Mouse (Mus musculus): ENCODE results near the gene Dnali1. TPM values are rescaled to one million over a fixed set of nuclear protein-coding genes. Genes with fewer than 3 reads are reported as not detected.

The Dnali1 gene
- total and polyA plus RNA-seq, 2 experiments from 2014 or later = 1.3 to 3.1 TPM

DNA sequence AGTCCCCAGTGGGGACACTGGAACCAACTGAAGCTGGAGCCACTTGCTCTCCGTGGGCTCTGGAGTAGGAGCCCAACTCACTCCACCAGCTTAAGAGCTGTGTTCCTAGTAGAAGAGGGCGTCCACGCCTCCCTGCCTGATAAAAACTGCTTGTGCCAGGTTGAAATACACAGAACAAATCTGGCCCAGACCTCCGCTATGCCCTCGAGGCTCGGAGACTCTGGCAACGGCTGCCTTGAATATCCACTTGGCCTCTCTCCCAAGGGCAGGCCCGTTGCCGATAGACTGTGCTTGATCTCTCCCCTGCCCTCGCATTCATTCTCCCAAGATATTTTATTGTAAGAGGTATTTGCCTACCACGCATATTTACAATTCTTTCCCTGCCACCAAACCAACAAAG is 48.1 kb downstream of the Dnali1 start:
- no peak for TF ChIP-seq CTCF (IDR thresholded peaks at IDR 0.05)
- Histone ChIP-seq H3K4me3 (ENCODE audit: low read depth, low read length) (no peak overlapping the region), H3K4me2 (ENCODE audit: low read depth, low read length, poor library complexity, severe bottlenecking) (no peak overlapping the region), H3K9me3 (ENCODE audit: low read length) (no peaks in the 10 kb centered on the region), H3K27me3 (ENCODE audit: insufficient read depth, low read length) (no peaks in the 10 kb centered on the region), H3K36me3 (ENCODE audit: insufficient read depth, low read length) (no peaks in the 10 kb centered on the region), H3K9ac (replicated peaks; ENCODE audit: low read length, poor library complexity, severe bottlenecking) (no peak overlapping the region), H3K4me1 (ENCODE audit: insufficient read depth, low read length) (no peaks in the 10 kb centered on the region), H3K27ac (ENCODE audit: low read depth, low read length) (no peak overlapping the region)
- DNase-seq (ENCODE audit: low spot score) = no peak
- ATAC-seq (ENCODE audit: low FRiP score) = no peak
- 78% methylated on average over 11 of the region's 11 CpGs for WGBS

GRCm38 (mm10) chr4:125015806-125016635 is 49.5 kb downstream of the Dnali1 start, which contains the start of gene Gnl2:
Gnl2 (plus strand) TSS chr4:125016585.
- DNase-seq (ENCODE audit: low spot score) (no peak), ATAC-seq (ENCODE audit: low FRiP score) (no peak)
- no peaks in the 10 kb centered on the region for H3K36me3 ChIP-seq (ENCODE audit: insufficient read depth, low read length)
- no peak within 1 kb of the TSS for H3K27ac ChIP-seq (ENCODE audit: low read depth, low read length)
- no peak within 1 kb of the TSS for H3K4me3 ChIP-seq (ENCODE audit: low read depth, low read length)
- H3K4me1 ChIP-seq (ENCODE audit: insufficient read depth, low read length) = no peaks in the 10 kb centered on the region
- H3K27me3 ChIP-seq (ENCODE audit: insufficient read depth, low read length) = no peaks in the 10 kb centered on the region
- WGBS = 84% methylated on average over 10 of the region's 10 CpGs
- no peak for TF ChIP-seq CTCF (IDR thresholded peaks at IDR 0.05)
- no peak within 1 kb of the TSS for H3K9ac ChIP-seq (replicated peaks; ENCODE audit: low read length, poor library complexity, severe bottlenecking)
- no peak within 1 kb of the TSS for H3K4me2 ChIP-seq (ENCODE audit: low read depth, low read length, poor library complexity, severe bottlenecking)
- no peaks in the 10 kb centered on the region for H3K9me3 ChIP-seq (ENCODE audit: low read length)

- 79% methylated on average over 8 of the region's 8 CpGs for WGBS
- no peaks in the 10 kb centered on the region for H3K27me3 ChIP-seq (ENCODE audit: insufficient read depth, low read length)
- H3K4me1 ChIP-seq (ENCODE audit: insufficient read depth, low read length) = no peaks in the 10 kb centered on the region
- no peak overlapping the region for H3K27ac ChIP-seq (ENCODE audit: low read depth, low read length)
- DNase-seq (ENCODE audit: low spot score) = peak; percentile 44
- no peak overlapping the region for H3K4me2 ChIP-seq (ENCODE audit: low read depth, low read length, poor library complexity, severe bottlenecking)
- H3K4me3 ChIP-seq (ENCODE audit: low read depth, low read length) = no peak overlapping the region
- H3K36me3 ChIP-seq (ENCODE audit: insufficient read depth, low read length) = no peaks in the 10 kb centered on the region
- TF ChIP-seq CTCF (IDR thresholded peaks at IDR 0.05) = no peak
- no peaks in the 10 kb centered on the region for H3K9me3 ChIP-seq (ENCODE audit: low read length)
- no peak for ATAC-seq (ENCODE audit: low FRiP score)
- no peak overlapping the region for H3K9ac ChIP-seq (replicated peaks; ENCODE audit: low read length, poor library complexity, severe bottlenecking)
These were observed 56.8 kb downstream of the Dnali1 start for GRCm38 (mm10) chr4:125008712-125009111.

DNA sequence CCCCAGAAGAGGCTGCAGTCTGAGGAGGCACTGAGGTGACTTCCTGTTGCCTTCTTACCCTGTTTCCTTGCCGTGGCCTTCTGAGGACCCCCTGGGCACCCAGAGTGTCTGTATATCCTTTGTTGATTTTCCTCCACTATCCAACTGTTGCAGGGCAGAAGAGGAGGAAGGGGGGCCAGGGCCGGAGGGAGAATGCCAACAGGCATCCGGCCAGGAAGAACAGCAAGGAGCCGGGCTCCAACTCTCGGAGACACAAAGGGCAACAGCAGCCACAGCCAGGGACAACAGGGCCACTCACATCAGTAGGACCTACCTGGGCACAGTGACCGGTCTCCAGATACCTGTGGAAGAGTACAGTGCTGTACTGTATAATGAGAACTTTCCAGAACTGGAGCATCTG is 57.3 kb downstream of the Dnali1 start:
- Histone ChIP-seq H3K27ac (ENCODE audit: low read depth, low read length) (no peak overlapping the region), H3K9ac (replicated peaks; ENCODE audit: low read length, poor library complexity, severe bottlenecking) (no peak overlapping the region), H3K4me3 (ENCODE audit: low read depth, low read length) (no peak overlapping the region), H3K4me1 (ENCODE audit: insufficient read depth, low read length) (no peaks in the 10 kb centered on the region), H3K27me3 (ENCODE audit: insufficient read depth, low read length) (no peaks in the 10 kb centered on the region), H3K4me2 (ENCODE audit: low read depth, low read length, poor library complexity, severe bottlenecking) (no peak overlapping the region), H3K9me3 (ENCODE audit: low read length) (no peaks in the 10 kb centered on the region), H3K36me3 (ENCODE audit: insufficient read depth, low read length) (no peaks in the 10 kb centered on the region)
- 63% methylated on average over 6 of the region's 6 CpGs for WGBS
- DNase-seq (ENCODE audit: low spot score) (no peak), ATAC-seq (ENCODE audit: low FRiP score) (no peak)
- TF ChIP-seq CTCF (IDR thresholded peaks at IDR 0.05) = no peak

DNA sequence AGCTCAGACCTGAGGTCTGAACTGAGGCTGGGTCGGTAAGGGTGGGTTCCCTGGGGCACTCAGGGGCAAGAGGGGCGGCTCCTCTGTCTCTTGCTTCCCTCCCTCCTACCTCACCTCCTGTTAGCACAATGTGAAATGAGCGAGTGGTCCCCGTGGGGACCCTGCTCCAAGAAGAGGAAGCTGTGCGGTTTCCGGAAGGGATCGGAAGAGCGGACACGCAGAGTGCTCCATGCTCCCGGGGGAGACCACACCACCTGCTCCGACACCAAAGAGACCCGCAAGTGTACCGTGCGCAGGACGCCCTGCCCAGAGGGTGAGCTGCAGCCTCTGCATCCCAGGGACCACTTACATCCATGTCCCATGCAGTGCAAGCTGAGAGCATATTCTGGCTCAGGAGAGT is 58.0 kb downstream of the Dnali1 start:
- ATAC-seq (ENCODE audit: low FRiP score) (no peak), DNase-seq (ENCODE audit: low spot score) (no peak)
- no peaks in the 10 kb centered on the region for H3K4me1 ChIP-seq (ENCODE audit: insufficient read depth, low read length)
- no peak overlapping the region for H3K4me3 ChIP-seq (ENCODE audit: low read depth, low read length)
- H3K4me2 ChIP-seq (ENCODE audit: low read depth, low read length, poor library complexity, severe bottlenecking) = no peak overlapping the region
- no peak overlapping the region for H3K27ac ChIP-seq (ENCODE audit: low read depth, low read length)
- no peaks in the 10 kb centered on the region for H3K9me3 ChIP-seq (ENCODE audit: low read length)
- 62% methylated on average over 15 of the region's 15 CpGs for WGBS
- TF ChIP-seq CTCF (IDR thresholded peaks at IDR 0.05) = no peak
- H3K36me3 ChIP-seq (ENCODE audit: insufficient read depth, low read length) = no peaks in the 10 kb centered on the region
- no peaks in the 10 kb centered on the region for H3K27me3 ChIP-seq (ENCODE audit: insufficient read depth, low read length)
- no peak overlapping the region for H3K9ac ChIP-seq (replicated peaks; ENCODE audit: low read length, poor library complexity, severe bottlenecking)

Other genes starting within 250 kb of the Dnali1 start
- gene Yrdc, start 215.0 kb downstream of the Dnali1 start, total RNA-seq (2014; rRNA removed) = 54.5 and 78.4 TPM in 2 replicates
- 48.9 and 55.7 TPM in 2 replicates for gene Yrdc, start 215.0 kb downstream of the Dnali1 start, polyA plus RNA-seq (2015; fragmentation: Nextera tagmentation; extraction: Ambion mirVana)
- 163 and 181 TPM in 2 replicates for gene 1110065P20Rik, start 214.5 kb downstream of the Dnali1 start, total RNA-seq (2014; rRNA removed)
- gene 1110065P20Rik, start 214.5 kb downstream of the Dnali1 start, polyA plus RNA-seq (2015; fragmentation: Nextera tagmentation; extraction: Ambion mirVana) = 135 and 141 TPM in 2 replicates
- gene Maneal, start 203.5 kb downstream of the Dnali1 start, total RNA-seq (2014; rRNA removed) = 43.7 and 50.5 TPM in 2 replicates
- gene Maneal, start 203.5 kb downstream of the Dnali1 start, polyA plus RNA-seq (2015; fragmentation: Nextera tagmentation; extraction: Ambion mirVana) = 9.4 and 9.5 TPM in 2 replicates
- 43.4 and 50.1 TPM in 2 replicates for gene Epha10, start 184.8 kb downstream of the Dnali1 start, total RNA-seq (2014; rRNA removed)
- 14.8 and 15.3 TPM in 2 replicates for gene Epha10, start 184.8 kb downstream of the Dnali1 start, polyA plus RNA-seq (2015; fragmentation: Nextera tagmentation; extraction: Ambion mirVana)
- 15.6 and 21.7 TPM in 2 replicates for gene 9930104L06Rik, start 128.7 kb downstream of the Dnali1 start, total RNA-seq (2014; rRNA removed)
- gene 9930104L06Rik, start 128.7 kb downstream of the Dnali1 start, polyA plus RNA-seq (2015; fragmentation: Nextera tagmentation; extraction: Ambion mirVana) = 8.9 and 9.3 TPM in 2 replicates
- gene Cdca8, start 126.4 kb downstream of the Dnali1 start, total RNA-seq (2014; rRNA removed) = 3.0 and 6.3 TPM in 2 replicates
- gene Cdca8, start 126.4 kb downstream of the Dnali1 start, polyA plus RNA-seq (2015; fragmentation: Nextera tagmentation; extraction: Ambion mirVana) = 10.3 and 14.8 TPM in 2 replicates
- 2.5 and 3.0 TPM in 2 replicates for gene Rspo1, start 79.3 kb downstream of the Dnali1 start, total RNA-seq (2014; rRNA removed)
- gene Rspo1, start 79.3 kb downstream of the Dnali1 start, polyA plus RNA-seq (2015; fragmentation: Nextera tagmentation; extraction: Ambion mirVana) = 1.2 and 1.8 TPM in 2 replicates
- 51.8 and 57.3 TPM in 2 replicates for gene Gnl2, start 49.1 kb downstream of the Dnali1 start, total RNA-seq (2014; rRNA removed)
- gene Gnl2, start 49.1 kb downstream of the Dnali1 start, polyA plus RNA-seq (2015; fragmentation: Nextera tagmentation; extraction: Ambion mirVana) = 72.5 and 77.5 TPM in 2 replicates
- 33.5 and 35.1 TPM in 2 replicates for gene Snip1, start 969 bp upstream of the Dnali1 start, total RNA-seq (2014; rRNA removed)
- gene Snip1, start 969 bp upstream of the Dnali1 start, polyA plus RNA-seq (2015; fragmentation: Nextera tagmentation; extraction: Ambion mirVana) = 16.0 and 17.1 TPM in 2 replicates
- 82.6 and 95.2 TPM in 2 replicates for gene Meaf6, start 19.4 kb upstream of the Dnali1 start, total RNA-seq (2014; rRNA removed)
- 139 and 170 TPM in 2 replicates for gene Meaf6, start 19.4 kb upstream of the Dnali1 start, polyA plus RNA-seq (2015; fragmentation: Nextera tagmentation; extraction: Ambion mirVana)
- gene Zc3h12a, start 62.1 kb upstream of the Dnali1 start, total RNA-seq (2014; rRNA removed) = 0.88 and 2.5 TPM in 2 replicates
- 0.12 and 0.20 TPM in 2 replicates for gene Zc3h12a, start 62.1 kb upstream of the Dnali1 start, polyA plus RNA-seq (2015; fragmentation: Nextera tagmentation; extraction: Ambion mirVana)